Mouse (Mus musculus): ENCODE data around the gene Ninj1. TPM values are rescaled to one million over a fixed set of nuclear protein-coding genes. Genes with fewer than 3 reads are reported as not detected.
A peak's percentile ranks its signal among the peaks of the same experiment; 100 is the strongest.

Gene Ninj1
- polyA plus RNA-seq (2014; fragmentation: Nextera tagmentation; extraction: Ambion mirVana): 17.5 TPM in 2 replicates

DNA sequence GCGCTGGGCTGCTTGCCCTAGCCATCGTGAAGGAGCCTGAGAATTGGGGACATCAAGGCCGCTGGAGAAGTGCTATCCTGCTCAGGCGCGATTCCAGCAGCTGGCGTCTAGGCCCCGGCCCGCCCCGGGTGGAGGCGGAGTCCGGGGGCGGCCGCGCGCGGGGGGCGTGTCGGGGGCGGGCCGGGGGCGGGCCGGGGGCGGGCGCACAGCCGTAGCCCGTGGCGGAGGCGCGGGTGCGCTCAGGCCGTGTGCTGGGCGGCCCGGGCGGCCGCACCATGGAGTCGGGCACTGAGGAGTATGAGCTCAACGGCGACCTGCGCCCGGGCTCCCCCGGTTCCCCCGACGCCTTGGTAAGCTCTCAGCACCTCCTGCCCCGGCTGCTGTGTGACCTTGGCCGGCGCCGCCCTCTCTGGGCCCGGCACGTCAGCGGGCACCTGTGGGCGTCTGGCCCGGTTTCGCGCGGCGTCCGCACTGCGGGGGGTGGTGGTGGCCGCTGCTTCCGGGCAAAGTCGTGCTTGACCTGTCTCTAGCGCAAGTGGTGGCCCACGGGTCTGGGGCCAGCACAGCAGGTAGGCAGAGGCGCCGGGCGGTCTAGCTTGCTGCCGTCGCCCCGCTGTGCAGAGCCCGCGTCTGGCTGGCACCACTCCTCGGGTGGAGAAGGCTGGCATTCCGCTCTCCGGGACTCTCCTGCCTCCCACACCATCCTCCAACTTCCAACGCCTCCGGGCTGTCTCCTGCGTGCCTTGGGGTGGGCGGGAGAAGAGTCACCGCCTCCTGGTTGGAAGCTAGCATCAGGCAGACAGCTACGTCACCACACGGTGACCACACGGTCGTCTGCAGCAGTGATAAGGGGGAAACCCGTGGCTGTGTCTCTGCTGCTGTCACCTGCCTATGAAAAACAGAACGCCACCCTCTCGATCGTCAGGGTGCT, at the start of gene Ninj1:
Gene Ninj1, plus strand, starts transcription at position 198 of the 931 bp plus-strand sequence.
- DNase-seq (ENCODE audit: low spot score, missing footprints) (peak; percentile 91), ATAC-seq (ENCODE audit: low FRiP score) (peak; percentile 94)
- H3K27me3 ChIP-seq (ENCODE audit: control insufficient read depth, insufficient read depth, low read length): no peaks in the 10 kb centered on the region
- H3K4me1 ChIP-seq (ENCODE audit: control insufficient read depth, insufficient read depth, low read length): peaks cover 18% of the 10 kb centered on the region
- WGBS: under 1% methylated on average over 87 of the region's 87 CpGs
- no peaks in the 10 kb centered on the region for H3K9me3 ChIP-seq (ENCODE audit: control insufficient read depth, low read length)
- H3K36me3 ChIP-seq (ENCODE audit: control insufficient read depth, insufficient read depth, low read length): no peaks in the 10 kb centered on the region
- H3K27ac ChIP-seq (ENCODE audit: low read depth, low read length): no peak within 1 kb of the TSS
- H3K9ac ChIP-seq (ENCODE audit: low read length): peak within 1 kb of the TSS; percentile 71
- peak within 1 kb of the TSS; percentile 98 for H3K4me2 ChIP-seq
- H3K4me3 ChIP-seq (ENCODE audit: low read depth, low read length): peak within 1 kb of the TSS; percentile 56

GRCm38 (mm10) chr13:49140567-49140966, 46.7 kb upstream of the Ninj1 start:
- no peak overlapping the region for H3K4me2 ChIP-seq
- H3K4me3 ChIP-seq (ENCODE audit: low read depth, low read length): no peak overlapping the region
- no peak for DNase-seq (ENCODE audit: low spot score, missing footprints)
- H3K9me3 ChIP-seq (ENCODE audit: control insufficient read depth, low read length): no peaks in the 10 kb centered on the region
- H3K27ac ChIP-seq (ENCODE audit: low read depth, low read length): no peak overlapping the region
- peaks cover 3% of the 10 kb centered on the region for H3K36me3 ChIP-seq (ENCODE audit: control insufficient read depth, insufficient read depth, low read length)
- H3K4me1 ChIP-seq (ENCODE audit: control insufficient read depth, insufficient read depth, low read length): peaks cover 11% of the 10 kb centered on the region
- no peak overlapping the region for H3K9ac ChIP-seq (ENCODE audit: low read length)
- no peak for ATAC-seq (ENCODE audit: low FRiP score)
- H3K27me3 ChIP-seq (ENCODE audit: control insufficient read depth, insufficient read depth, low read length): peaks cover 4% of the 10 kb centered on the region; the same call in 1 of the 2 replicates
- 77% methylated on average over 4 of the region's 4 CpGs for WGBS

DNA sequence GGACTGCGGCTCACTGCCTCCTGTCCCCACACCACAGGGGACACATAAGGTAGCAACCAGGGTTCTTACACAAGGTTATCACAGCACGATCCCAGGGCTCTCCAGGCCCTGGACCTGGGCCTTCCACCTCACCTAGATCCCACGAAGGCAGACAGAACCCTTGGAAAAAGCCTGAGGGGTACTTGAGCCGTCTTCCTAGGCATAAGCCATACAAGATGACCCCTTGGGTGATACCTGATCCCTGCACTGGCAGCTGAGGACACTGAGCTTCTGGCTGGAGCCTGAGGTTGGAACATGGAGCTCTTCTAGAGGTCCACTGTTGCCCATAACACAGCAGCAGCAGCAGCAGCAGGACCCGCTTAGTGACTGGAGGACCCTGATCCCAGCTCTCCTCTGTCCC, 44.9 kb upstream of the Ninj1 start:
- Histone ChIP-seq H3K9me3 (ENCODE audit: control insufficient read depth, low read length) (no peaks in the 10 kb centered on the region), H3K4me3 (ENCODE audit: low read depth, low read length) (no peak overlapping the region), H3K27me3 (ENCODE audit: control insufficient read depth, insufficient read depth, low read length) (peaks cover 12% of the 10 kb centered on the region), H3K36me3 (ENCODE audit: control insufficient read depth, insufficient read depth, low read length) (peaks cover 3% of the 10 kb centered on the region), H3K4me2 (no peak overlapping the region), H3K9ac (ENCODE audit: low read length) (no peak overlapping the region), H3K4me1 (ENCODE audit: control insufficient read depth, insufficient read depth, low read length) (peaks cover 19% of the 10 kb centered on the region), H3K27ac (ENCODE audit: low read depth, low read length) (no peak overlapping the region)
- DNase-seq (ENCODE audit: low spot score, missing footprints) (no peak), ATAC-seq (ENCODE audit: low FRiP score) (no peak)
- WGBS: 87% methylated on average over 5 of the region's 5 CpGs

GRCm38 (mm10) chr13:49143323-49143722, 44.0 kb upstream of the Ninj1 start:
- WGBS: 95% methylated on average over 7 of the region's 7 CpGs
- H3K4me1 ChIP-seq (ENCODE audit: control insufficient read depth, insufficient read depth, low read length): peaks cover 23% of the 10 kb centered on the region

GRCm38 (mm10) chr13:49144451-49144850, 42.8 kb upstream of the Ninj1 start:
- Histone ChIP-seq H3K36me3 (ENCODE audit: control insufficient read depth, insufficient read depth, low read length) (no peaks in the 10 kb centered on the region), H3K4me2 (no peak overlapping the region), H3K9ac (ENCODE audit: low read length) (no peak overlapping the region), H3K27me3 (ENCODE audit: control insufficient read depth, insufficient read depth, low read length) (peaks cover 15% of the 10 kb centered on the region), H3K9me3 (ENCODE audit: control insufficient read depth, low read length) (no peaks in the 10 kb centered on the region), H3K4me1 (ENCODE audit: control insufficient read depth, insufficient read depth, low read length) (peaks cover 24% of the 10 kb centered on the region), H3K4me3 (ENCODE audit: low read depth, low read length) (no peak overlapping the region), H3K27ac (ENCODE audit: low read depth, low read length) (no peak overlapping the region)
- WGBS: 60% methylated on average over 6 of the region's 6 CpGs
- ATAC-seq (ENCODE audit: low FRiP score): no peak
- DNase-seq (ENCODE audit: low spot score, missing footprints): no peak

More at GRCm38 (mm10) chr13:49143323-49143722, 44.0 kb upstream of the Ninj1 start:
- Histone ChIP-seq H3K9me3 (ENCODE audit: control insufficient read depth, low read length) (no peaks in the 10 kb centered on the region), H3K27me3 (ENCODE audit: control insufficient read depth, insufficient read depth, low read length) (peaks cover 15% of the 10 kb centered on the region), H3K4me3 (ENCODE audit: low read depth, low read length) (no peak overlapping the region), H3K36me3 (ENCODE audit: control insufficient read depth, insufficient read depth, low read length) (peaks cover 3% of the 10 kb centered on the region), H3K9ac (ENCODE audit: low read length) (no peak overlapping the region), H3K27ac (ENCODE audit: low read depth, low read length) (no peak overlapping the region), H3K4me2 (no peak overlapping the region)
- ATAC-seq (ENCODE audit: low FRiP score) (no peak), DNase-seq (ENCODE audit: low spot score, missing footprints) (no peak)

GRCm38 (mm10) chr13:49145396-49145795, 41.9 kb upstream of the Ninj1 start:
- Histone ChIP-seq H3K9me3 (ENCODE audit: control insufficient read depth, low read length) (no peaks in the 10 kb centered on the region), H3K36me3 (ENCODE audit: control insufficient read depth, insufficient read depth, low read length) (no peaks in the 10 kb centered on the region), H3K27ac (ENCODE audit: low read depth, low read length) (no peak overlapping the region), H3K27me3 (ENCODE audit: control insufficient read depth, insufficient read depth, low read length) (peaks cover 15% of the 10 kb centered on the region), H3K4me1 (ENCODE audit: control insufficient read depth, insufficient read depth, low read length) (peaks cover 24% of the 10 kb centered on the region), H3K4me3 (ENCODE audit: low read depth, low read length) (0 out of 2 replicates have a peak overlapping the region, but pooled peaks have one; percentile 10), H3K9ac (ENCODE audit: low read length) (no peak overlapping the region), H3K4me2 (peak overlapping the region; percentile 83)
- 48% methylated on average over 7 of the region's 7 CpGs for WGBS
- ATAC-seq (ENCODE audit: low FRiP score): no peak
- no peak for DNase-seq (ENCODE audit: low spot score, missing footprints)

DNA sequence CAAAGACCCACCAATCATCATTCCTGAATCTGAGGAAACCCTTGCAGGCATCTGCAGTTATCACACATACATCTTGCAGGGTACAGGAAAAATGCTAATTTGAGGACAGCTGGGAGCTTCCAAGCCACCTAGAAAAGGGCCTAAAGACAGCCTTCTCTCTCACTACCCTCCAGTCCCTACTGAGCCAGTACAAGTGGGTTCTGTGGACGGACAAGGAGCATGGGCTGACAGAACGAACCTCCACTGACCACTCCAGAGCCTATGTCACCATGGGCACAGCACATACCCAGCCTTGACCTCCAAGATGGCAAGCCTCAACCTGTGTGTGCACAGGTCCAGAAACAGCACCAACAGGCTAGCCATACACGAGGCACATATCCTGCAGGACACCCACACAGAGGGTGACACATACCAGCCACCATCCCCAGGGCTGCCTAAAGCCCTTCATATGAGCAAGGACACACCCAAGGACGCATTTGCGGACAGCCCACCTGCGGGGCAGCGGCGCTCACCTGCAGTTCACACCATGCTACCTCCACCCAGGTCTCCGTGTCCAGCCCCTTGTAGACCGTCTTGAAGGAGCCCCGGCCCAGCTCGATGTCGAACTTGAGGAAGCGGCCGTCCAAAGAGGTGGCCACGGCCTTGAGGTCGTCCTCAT, 41.1 kb upstream of the Ninj1 start:
- H3K27me3 ChIP-seq (ENCODE audit: control insufficient read depth, insufficient read depth, low read length): peaks cover 15% of the 10 kb centered on the region

GRCm38 (mm10) chr13:49146698-49147006, 40.6 kb upstream of the Ninj1 start:
- H3K4me3 ChIP-seq (ENCODE audit: low read depth, low read length): peak overlapping the region; percentile 89
- ATAC-seq (ENCODE audit: low FRiP score) (no peak; the same call in 1 of the 2 replicates), DNase-seq (ENCODE audit: low spot score, missing footprints) (no peak)
- H3K9me3 ChIP-seq (ENCODE audit: control insufficient read depth, low read length): no peaks in the 10 kb centered on the region
- no peak overlapping the region for H3K27ac ChIP-seq (ENCODE audit: low read depth, low read length)
- peaks cover 24% of the 10 kb centered on the region for H3K4me1 ChIP-seq (ENCODE audit: control insufficient read depth, insufficient read depth, low read length)
- H3K9ac ChIP-seq (ENCODE audit: low read length): peak overlapping the region; percentile 93
- under 1% methylated on average over 39 of the region's 44 CpGs for WGBS
- peak overlapping the region; percentile 83 for H3K4me2 ChIP-seq
- peaks cover 15% of the 10 kb centered on the region for H3K27me3 ChIP-seq (ENCODE audit: control insufficient read depth, insufficient read depth, low read length)
- H3K36me3 ChIP-seq (ENCODE audit: control insufficient read depth, insufficient read depth, low read length): no peaks in the 10 kb centered on the region

More for the DNA sequence above, 41.1 kb upstream of the Ninj1 start:
- peaks cover 24% of the 10 kb centered on the region for H3K4me1 ChIP-seq (ENCODE audit: control insufficient read depth, insufficient read depth, low read length)
- peak overlapping the region; percentile 93 for H3K9ac ChIP-seq (ENCODE audit: low read length)
- peak; percentile 93 for DNase-seq (ENCODE audit: low spot score, missing footprints)
- H3K9me3 ChIP-seq (ENCODE audit: control insufficient read depth, low read length): no peaks in the 10 kb centered on the region
- ATAC-seq (ENCODE audit: low FRiP score): no peak
- WGBS: 25% methylated on average over 17 of the region's 17 CpGs
- peak overlapping the region; percentile 83 for H3K4me2 ChIP-seq
- no peaks in the 10 kb centered on the region for H3K36me3 ChIP-seq (ENCODE audit: control insufficient read depth, insufficient read depth, low read length)
- no peak overlapping the region for H3K27ac ChIP-seq (ENCODE audit: low read depth, low read length)
- H3K4me3 ChIP-seq (ENCODE audit: low read depth, low read length): peak overlapping the region; percentile 89

Measured in midbrain, embryonic 11.5 days (tissue).